Comparison of ENCODE assay signal across 8 mouse cellular contexts in genomic region chr4:141998282-141998821, GRCm38 (mm10). TPM values are rescaled to one million over a fixed set of nuclear protein-coding genes. Genes with fewer than 3 reads are reported as not detected.
DNase-seq lines count a peak whose midpoint lies in the region; ATAC-seq and TF ChIP-seq lines count a peak whose summit lies in the region.

No protein-coding gene starts in this region.

- H3K4me2 ChIP-seq in heart, embryonic 13.5 days, result peak overlapping the region; percentile 53
- peak overlapping the region; percentile 54 for H3K4me2 ChIP-seq in liver, embryonic 13.5 days

- no peaks in the 10 kb centered on the region for H3K27me3 ChIP-seq in heart, embryonic 13.5 days (replicated peaks)
- H3K27me3 ChIP-seq in liver, embryonic 13.5 days, result no peaks in the 10 kb centered on the region
- H3K27me3 ChIP-seq in splenic B cell, adult 2 months (ENCODE audit: control insufficient read depth, insufficient read depth, low read length, poor library complexity, severe bottlenecking), result no peaks in the 10 kb centered on the region

- peaks cover 6% of the 10 kb centered on the region; the same call in 1 of the 2 replicates for H3K4me1 ChIP-seq in heart, embryonic 13.5 days
- peaks cover 0 to 14% of the 10 kb centered on the region in 2 experiments; a peak in 1 of 4 replicates for H3K4me1 ChIP-seq in ES-E14 (ENCODE audit: control insufficient read depth in 2 of 2, insufficient read depth in 2 of 2, low read length in 2 of 2, poor library complexity in 1 of 2)
- peaks cover 21% of the 10 kb centered on the region for H3K4me1 ChIP-seq in liver, embryonic 13.5 days (replicated peaks)

- in situ Hi-C loops in ES-E14 (cut with MboI; ENCODE audit: low sequenced_read_pairs in 2 of 2, unreplicated experiment in 2 of 2), result no loop called here

- H3K4me3 ChIP-seq in heart, embryonic 13.5 days, result peak overlapping the region; percentile 32
- peak overlapping the region; percentile 17 to 53; a peak in 3 of 4 replicates for H3K4me3 ChIP-seq in ES-E14 (ENCODE audit: insufficient read depth in 1 of 2, low read depth in 1 of 2, low read length in 2 of 2, poor library complexity in 1 of 2, severe bottlenecking in 1 of 2)
- peak overlapping the region; percentile 34 for H3K4me3 ChIP-seq in liver, embryonic 13.5 days (replicated peaks)

- no peak for ATAC-seq in heart, embryonic 13.5 days (ENCODE audit: extremely low read depth, insufficient number of reproducible peaks, low FRiP score, low TSS enrichment)
- ATAC-seq in liver, embryonic 13.5 days (ENCODE audit: low read depth), result no peak

- no peaks in the 10 kb centered on the region for H3K9me3 ChIP-seq in heart, embryonic 13.5 days
- H3K9me3 ChIP-seq in ES-E14 (ENCODE audit: control insufficient read depth, insufficient read depth, low read depth, low read length), result no peaks in the 10 kb centered on the region
- H3K9me3 ChIP-seq in liver, embryonic 13.5 days (replicated peaks), result no peaks in the 10 kb centered on the region

- no peaks in the 10 kb centered on the region for H3K36me3 ChIP-seq in heart, embryonic 13.5 days
- no peaks in the 10 kb centered on the region for H3K36me3 ChIP-seq in ES-E14 (ENCODE audit: control insufficient read depth, insufficient read depth, low read length, poor library complexity, severe bottlenecking)
- no peaks in the 10 kb centered on the region for H3K36me3 ChIP-seq in liver, embryonic 13.5 days
- H3K36me3 ChIP-seq in splenic B cell, adult 2 months (ENCODE audit: control insufficient read depth, insufficient read depth, low read length, poor library complexity, severe bottlenecking), result no peaks in the 10 kb centered on the region

- 28% methylated on average over 11 of the region's 11 CpGs for WGBS in heart, embryonic 13.5 days
- WGBS in liver, embryonic 13.5 days (ENCODE audit: insufficient replicate concordance), result 13% methylated on average over 11 of the region's 11 CpGs

- no peak for DNase-seq in heart, postnatal 36 days
- DNase-seq in ES-E14 (ENCODE audit: low read depth, low spot score), result peak; percentile 57
- peak; percentile 68 for DNase-seq in forelimb bud, embryonic 11.5 days (ENCODE audit: low read depth, low spot score)
- no peak for DNase-seq in liver, embryonic 13.5 days
- peak; percentile 31 for DNase-seq in splenic B cell, adult 2 months (ENCODE audit: low read depth, low spot score)
- DNase-seq in layer of hippocampus, postnatal 10 days (ENCODE audit: low spot score in 2 of 2), result no peak
- DNase-seq in layer of hippocampus, postnatal 14 days (ENCODE audit: low spot score in 2 of 2), result no peak

- H3K27ac ChIP-seq in heart, embryonic 13.5 days (replicated peaks), result no peak overlapping the region
- no peak overlapping the region for H3K27ac ChIP-seq in ES-E14 (ENCODE audit: insufficient read depth, low read depth, low read length, poor library complexity, severe bottlenecking)
- no peak overlapping the region for H3K27ac ChIP-seq in liver, embryonic 13.5 days

- intact Hi-C loops in heart, postnatal 36 days (cut with DNase I), result no loop called here

- H3K9ac ChIP-seq in heart, embryonic 13.5 days, result no peak overlapping the region
- no peak overlapping the region for H3K9ac ChIP-seq in ES-E14 (ENCODE audit: insufficient read depth, low read depth, low read length, poor library complexity, severe bottlenecking)
- no peak overlapping the region for H3K9ac ChIP-seq in liver, embryonic 13.5 days

TF ChIP-seq in ES-E14, 5 proteins besides CTCF, POLR2A, EP300 and RAD21:
- no peak for TF ChIP-seq ZC3H11A (IDR thresholded peaks at IDR 0.05; ENCODE audit: borderline replicate concordance, low read depth, low read length)
- TF ChIP-seq HCFC1 (IDR thresholded peaks at IDR 0.05; ENCODE audit: borderline replicate concordance, insufficient read depth, low read length), result no peak
- no peak for TF ChIP-seq ZNF384 (IDR thresholded peaks at IDR 0.05; ENCODE audit: low read depth, low read length)
- TF ChIP-seq MAFK (IDR thresholded peaks at IDR 0.05; ENCODE audit: insufficient read depth, low read depth, low read length), result no peak
- no peak for TF ChIP-seq CHD2 (IDR thresholded peaks at IDR 0.05; ENCODE audit: low read depth, low read length)

RNA-seq across cellular contexts. Expression of gene Fhad1, which starts 16.5 kb away (rescaled TPM):
- 2.7 and 3.6 TPM in 2 replicates for polyA plus RNA-seq in heart, embryonic 13.5 days (2015; fragmentation: Nextera tagmentation; extraction: Ambion mirVana)
- total RNA-seq in heart, postnatal 36 days (2021), result not detected
- 0.49 and 0.74 TPM in 2 replicates for total RNA-seq in ES-E14 (2012; rRNA removed)
- polyA plus RNA-seq in liver, embryonic 13.5 days (2015; fragmentation: Nextera tagmentation; extraction: Ambion mirVana), result 0.32 and 0.41 TPM in 2 replicates
- 1 to 10 TPM; 2.1 to 3.5 TPM for total RNA-seq in layer of hippocampus, postnatal 10 days (2021)
- 1 to 10 TPM; 3.9 to 5.1 TPM for total RNA-seq in layer of hippocampus, postnatal 14 days (2021)

Comparison
In these comparisons a context has a peak if more than half of its experiments do, and no peak if none do; other contexts are left out.
1. DNase-seq: peak in ES-E14 (single experiment), forelimb bud, embryonic 11.5 days (single experiment) and splenic B cell, adult 2 months (single experiment); none in heart, postnatal 36 days (0 of 2), liver, embryonic 13.5 days (single experiment), layer of hippocampus, postnatal 10 days (0 of 2) and layer of hippocampus, postnatal 14 days (0 of 2).
2. Peak in every context shown above with its lines, with median percentiles within 50 percentile points of each other: H3K4me3 ChIP-seq.